Mouse (Mus musculus) thymus, adult 18-20 months (tissue): Measurements from ENCODE around the gene Apol7c.
A peak's percentile ranks its signal among the peaks of the same experiment; 100 is the strongest.
"Not testable (repeated sequence)": the region's sequence is repeated elsewhere in the genome, so short reads cannot be mapped to it uniquely, and the experiment has no call there.

ENCODE experiments used
- DNase-seq, 2 experiments: peaks; one replicate each; pipeline ENCODE4 v3.0.0; 2022; ENCODE audit warnings: mixed read lengths in 2 of 2

The Apol7c gene

GRCm38 (mm10) chr15:77533216-77533615, at the start of gene Apol7c:
Gene Apol7c (minus strand): TSS chr15:77533316.
- DNase-seq = no peak

GRCm38 (mm10) chr15:77581681-77582080, 48.6 kb upstream of the Apol7c start:
- no peak for DNase-seq

- no peak for DNase-seq
Observed at GRCm38 (mm10) chr15:77579311-77579710, 46.2 kb upstream of the Apol7c start.

GRCm38 (mm10) chr15:77578801-77579200, 45.7 kb upstream of the Apol7c start:
- DNase-seq = no peak

- DNase-seq = no peak
Observed at GRCm38 (mm10) chr15:77563219-77563618, 30.1 kb upstream of the Apol7c start.

GRCm38 (mm10) chr15:77561792-77562191, 28.7 kb upstream of the Apol7c start, which contains the start of gene 1700025B11Rik:
Gene 1700025B11Rik (minus strand): TSS chr15:77561892.
- no peak for DNase-seq

GRCm38 (mm10) chr15:77539221-77539620, 6.1 kb upstream of the Apol7c start:
- DNase-seq = not testable (repeated sequence)

- DNase-seq = peak in 1 of 2 experiments; percentile 16
Observed at GRCm38 (mm10) chr15:77523186-77523843, 9.8 kb downstream of the Apol7c start.

- DNase-seq = not testable (repeated sequence)
Observed at GRCm38 (mm10) chr15:77520596-77520995, 12.5 kb downstream of the Apol7c start.

GRCm38 (mm10) chr15:77507966-77508365, 25.1 kb downstream of the Apol7c start, which contains the start of gene Apol11a:
Gene Apol11a (plus strand): TSS chr15:77508271.
- not testable (repeated sequence) for DNase-seq

- DNase-seq = not testable (repeated sequence)
Observed at GRCm38 (mm10) chr15:77494694-77495093, 38.4 kb downstream of the Apol7c start.

GRCm38 (mm10) chr15:77493181-77493580, 39.9 kb downstream of the Apol7c start:
- DNase-seq = not testable (repeated sequence)

- no peak for DNase-seq
Observed at GRCm38 (mm10) chr15:77482140-77482794, 50.8 kb downstream of the Apol7c start.

GRCm38 (mm10) chr15:77476693-77477092, 56.4 kb downstream of the Apol7c start, which contains the start of gene Apol10a:
Gene Apol10a (plus strand): TSS chr15:77477047.
- not testable (repeated sequence) for DNase-seq
